Mouse (Mus musculus): Measurements from ENCODE around the gene Znrf3. TPM values are rescaled to one million over a fixed set of nuclear protein-coding genes. Genes with fewer than 3 reads are reported as not detected.

Gene Znrf3
- polyA plus RNA-seq, 1 experiment, result 2.3 TPM

DNA sequence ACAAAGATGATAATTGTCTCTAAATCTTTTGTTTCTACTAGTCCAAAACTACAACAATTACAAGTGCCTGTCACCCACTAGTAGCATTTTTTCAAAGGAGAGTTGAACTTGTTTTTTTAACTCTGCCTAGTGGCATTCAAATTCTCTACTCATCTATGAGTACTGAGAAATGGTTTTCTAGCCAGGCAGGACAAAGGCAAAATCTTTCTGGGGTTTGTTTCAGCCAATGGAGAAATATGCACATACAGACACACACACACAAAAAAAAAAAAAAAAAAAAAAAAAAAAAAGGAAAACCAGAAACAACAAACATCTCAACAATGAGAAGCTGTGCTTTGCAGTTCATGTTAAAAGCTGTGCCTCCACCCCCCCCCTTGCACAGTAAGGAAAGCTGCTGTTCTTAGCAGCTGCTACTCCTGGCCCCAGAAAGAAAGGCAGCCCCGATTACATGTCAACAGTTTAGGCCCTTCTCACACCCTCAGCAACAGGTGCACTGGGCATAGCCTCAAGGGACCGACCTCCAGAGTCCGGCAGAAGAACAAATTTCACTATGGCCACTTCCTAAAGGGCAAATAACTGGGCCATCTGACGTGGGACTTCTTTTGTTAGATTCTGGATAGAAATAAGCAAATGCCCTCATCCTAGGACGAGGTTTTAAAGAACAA, 167.2 kb downstream of the Znrf3 start:
- no peak for TF ChIP-seq GATA1 (IDR thresholded peaks at IDR 0.05; ENCODE audit: low read length)

GRCm38 (mm10) chr11:5275216-5275615, 169.4 kb downstream of the Znrf3 start:
- no peak for TF ChIP-seq GATA1 (IDR thresholded peaks at IDR 0.05; ENCODE audit: low read length)

- TF ChIP-seq GATA1 (IDR thresholded peaks at IDR 0.05; ENCODE audit: low read length), result no peak
Observed at GRCm38 (mm10) chr11:5272536-5273234, 172.0 kb downstream of the Znrf3 start.

DNA sequence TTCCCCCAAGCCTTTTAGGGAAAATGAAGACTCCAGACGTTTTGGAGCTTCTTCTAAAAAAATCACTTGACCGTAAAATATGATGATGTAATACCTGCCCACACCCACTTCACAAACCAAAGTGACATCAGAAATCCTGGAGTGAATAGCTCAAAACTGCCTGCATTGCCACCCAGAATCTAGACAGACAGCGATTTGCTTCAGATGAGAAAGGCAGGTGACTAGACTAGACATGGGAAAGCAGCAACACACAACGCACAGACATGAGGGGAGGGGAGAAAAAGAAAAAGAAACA, 172.6 kb downstream of the Znrf3 start:
- TF ChIP-seq GATA1 (IDR thresholded peaks at IDR 0.05; ENCODE audit: low read length), result no peak

GRCm38 (mm10) chr11:5271274-5272065, 173.2 kb downstream of the Znrf3 start:
- TF ChIP-seq GATA1 (IDR thresholded peaks at IDR 0.05; ENCODE audit: low read length), result no peak

DNA sequence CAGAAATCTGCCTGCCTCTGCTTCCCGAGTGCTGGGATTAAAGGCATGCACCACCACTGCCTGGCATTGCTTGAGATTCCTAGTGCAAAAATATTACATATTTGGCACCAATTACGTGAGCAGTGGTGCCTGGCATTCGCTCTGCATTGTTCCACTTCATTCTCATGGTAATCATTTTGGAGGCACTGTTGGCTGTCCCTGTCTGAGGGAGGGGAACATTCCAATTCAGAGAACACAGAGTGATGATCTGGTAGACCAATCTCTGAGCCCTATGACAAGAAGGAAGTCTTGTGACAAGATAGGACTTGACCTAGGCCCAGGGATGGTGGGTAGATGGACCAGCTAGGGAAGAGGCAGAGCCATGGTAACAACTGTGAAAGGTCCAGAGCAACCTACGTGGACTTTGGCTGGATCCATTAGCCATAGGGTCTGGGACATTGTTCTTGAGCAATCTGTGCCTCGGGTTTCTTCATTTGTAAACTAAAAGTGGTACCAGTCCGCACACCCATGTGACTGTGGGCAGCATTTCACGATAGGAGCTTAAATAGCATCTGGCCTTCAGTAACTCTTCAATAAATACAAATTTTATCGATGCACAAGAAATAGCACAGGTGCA, 174.7 kb downstream of the Znrf3 start:
- TF ChIP-seq GATA1 (IDR thresholded peaks at IDR 0.05; ENCODE audit: low read length), result no peak

DNA sequence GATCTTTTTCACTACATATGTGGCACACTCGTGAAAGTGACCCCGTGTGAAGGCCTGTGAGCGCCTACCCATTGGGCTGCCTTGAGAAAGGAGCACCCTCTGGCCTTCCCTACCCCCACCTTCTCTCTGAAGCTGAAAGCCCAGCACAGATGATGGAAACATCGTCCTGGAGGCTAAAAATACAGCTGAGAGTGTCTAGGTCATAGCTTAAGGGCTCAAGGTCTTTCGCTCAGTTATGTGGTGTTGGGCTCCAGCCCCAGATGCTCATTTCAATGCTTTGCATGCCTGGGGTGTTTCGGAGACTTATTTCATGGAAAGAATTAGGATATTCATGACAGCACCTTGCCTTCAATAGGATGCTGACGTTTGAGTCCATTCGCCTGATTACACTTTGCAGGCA, 178.9 kb downstream of the Znrf3 start:
- no peak for TF ChIP-seq GATA1 (IDR thresholded peaks at IDR 0.05; ENCODE audit: low read length)

- TF ChIP-seq GATA1 (IDR thresholded peaks at IDR 0.05; ENCODE audit: low read length), result no peak
Observed at GRCm38 (mm10) chr11:5263078-5263730, 181.4 kb downstream of the Znrf3 start.

DNA sequence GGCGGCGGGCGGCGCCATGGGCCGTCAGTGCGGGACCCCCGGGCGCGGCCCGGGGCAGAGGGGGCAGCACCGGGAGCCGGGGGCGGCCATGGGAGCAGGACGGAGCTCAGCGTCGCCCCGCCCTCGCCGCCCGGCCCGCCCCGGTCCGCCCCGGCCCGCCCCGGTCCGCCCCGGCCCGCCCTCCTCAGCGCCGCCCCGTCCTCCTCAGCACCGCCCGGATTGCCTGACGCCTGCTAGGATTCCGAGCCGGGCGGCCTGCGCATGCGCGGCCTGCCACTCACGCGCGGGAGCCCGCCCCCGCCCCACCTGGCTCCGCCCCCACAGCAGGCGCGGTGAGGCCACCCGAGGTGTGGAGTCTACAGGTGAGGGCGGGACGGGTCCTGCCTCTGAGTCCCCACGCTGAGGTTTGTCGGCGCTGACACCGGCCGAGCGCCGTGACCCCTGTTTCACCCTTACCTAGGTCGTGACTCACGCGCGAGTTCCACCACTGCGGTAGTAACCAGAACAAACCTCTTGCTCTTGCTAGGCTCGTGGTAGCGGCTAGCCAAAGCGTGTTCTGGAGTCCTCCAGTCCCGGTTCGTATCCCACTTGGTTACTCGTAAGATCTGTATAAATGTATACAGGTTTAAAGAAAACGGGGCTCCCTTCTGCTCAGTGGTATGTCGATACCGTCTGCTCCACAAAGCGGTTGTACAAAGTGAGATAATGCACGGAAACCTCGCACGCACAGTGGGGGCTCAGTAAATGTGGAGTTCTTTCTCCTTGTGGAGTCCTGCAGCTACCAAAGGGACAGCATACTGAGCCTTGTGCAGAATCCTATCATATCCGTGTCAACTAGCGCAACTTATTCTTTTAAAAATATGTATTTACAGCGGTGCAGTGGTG, 182.9 kb downstream of the Znrf3 start, which contains the start of gene Kremen1:
TSS of gene Kremen1 (minus strand) at position 51 of the 885 bp plus-strand sequence.
- TF ChIP-seq GATA1 (IDR thresholded peaks at IDR 0.05; ENCODE audit: low read length), result no peak

- no peak for TF ChIP-seq GATA1 (IDR thresholded peaks at IDR 0.05; ENCODE audit: low read length)
Observed at GRCm38 (mm10) chr11:5260942-5261459, 183.6 kb downstream of the Znrf3 start.

- no peak for TF ChIP-seq GATA1 (IDR thresholded peaks at IDR 0.05; ENCODE audit: low read length)
Observed at GRCm38 (mm10) chr11:5259944-5260598, 184.6 kb downstream of the Znrf3 start.

DNA sequence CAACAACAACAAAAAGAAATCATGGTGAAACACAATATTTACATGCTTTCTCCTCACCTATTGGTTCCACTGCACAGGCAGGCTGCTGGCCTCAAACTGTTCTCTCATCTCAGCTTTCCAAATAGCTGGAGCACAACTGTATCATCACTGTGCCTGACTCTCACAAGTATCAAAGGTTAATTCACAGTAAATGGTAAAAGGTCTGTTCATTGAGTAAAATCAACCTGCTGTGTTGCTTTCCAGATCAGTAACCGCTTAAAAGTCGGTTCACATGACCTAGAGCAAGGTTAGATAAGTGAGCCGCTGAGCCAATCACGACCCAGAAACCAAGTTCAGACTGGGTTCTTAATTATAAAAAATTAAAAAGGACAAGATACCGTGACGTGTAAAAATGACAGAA, 186.6 kb downstream of the Znrf3 start:
- TF ChIP-seq GATA1 (IDR thresholded peaks at IDR 0.05; ENCODE audit: low read length), result no peak

DNA sequence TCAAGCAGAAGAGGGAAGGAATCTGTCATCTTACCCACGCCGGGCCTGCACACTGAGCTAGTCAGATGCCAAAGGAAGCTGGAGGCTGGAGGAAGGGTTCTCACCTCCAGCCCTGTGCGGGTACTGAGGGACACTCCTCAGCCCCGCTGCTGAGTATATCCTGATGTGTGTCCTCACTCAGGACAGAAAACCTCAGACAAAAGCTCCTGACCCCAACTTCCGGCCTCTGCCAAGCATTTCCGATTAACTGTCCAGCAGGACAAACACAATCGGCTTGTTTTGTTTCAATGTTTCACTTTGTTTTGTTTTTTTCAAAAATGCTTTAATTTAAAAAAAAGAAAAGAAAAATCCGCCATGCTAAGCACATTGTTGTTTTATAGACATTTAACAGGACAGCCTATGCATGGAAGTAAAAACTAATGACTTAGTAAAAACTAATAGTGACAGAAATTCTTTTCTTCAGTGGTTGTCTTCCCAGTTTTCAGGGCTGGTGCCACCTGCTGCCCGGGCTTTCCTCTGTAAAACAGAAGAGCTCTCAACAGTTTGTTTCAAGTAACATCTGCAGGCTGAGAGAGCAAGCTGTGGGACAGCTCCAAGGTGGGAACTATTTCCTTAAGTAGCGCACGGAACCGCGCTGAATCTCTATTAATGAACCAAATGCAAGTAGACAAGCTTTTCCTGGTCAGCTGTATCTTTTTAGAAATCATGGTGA, 187.3 kb downstream of the Znrf3 start:
- no peak for TF ChIP-seq GATA1 (IDR thresholded peaks at IDR 0.05; ENCODE audit: low read length)
